Mouse (Mus musculus) left cerebral cortex, adult 6 months (tissue): Measurements from ENCODE around the gene Vps72. TPM values are rescaled to one million over a fixed set of nuclear protein-coding genes. Genes with fewer than 3 reads are reported as not detected.

Experiments used
- long read RNA-seq, 2 experiments: library from polyadenylated mRNA; unstranded; transcript quantifications; one replicate each; pipeline ENCODE4 v2.0.0; 2019 to 2020
- polyA plus RNA-seq: library from polyadenylated mRNA; unstranded; fragments of <200 nt; fragmentation: Nextera tagmentation; gene quantifications from 2 replicates; pipeline ENCODE4 v1.2.3, GENCODE M21; 2021

Vps72 gene
- 42.8 and 51.5 TPM in 2 replicates for polyA plus RNA-seq
- long read RNA-seq, experiment 1, transcript Vps72-201 (6 exons, 1,456 nt) = major isoform, 83 of 90 reads
- long read RNA-seq, experiment 1, partial matches to known transcripts = 5 of 90 reads
- long read RNA-seq, experiment 1, other reads (novel, unspliced or antisense) = 2 of 90 reads
- long read RNA-seq, experiment 2, transcript Vps72-201 (6 exons, 1,456 nt) = major isoform, 40 of 51 reads
- long read RNA-seq, experiment 2, partial matches to known transcripts = 8 of 51 reads
- long read RNA-seq, experiment 2, other reads (novel, unspliced or antisense) = 3 of 51 reads

DNA sequence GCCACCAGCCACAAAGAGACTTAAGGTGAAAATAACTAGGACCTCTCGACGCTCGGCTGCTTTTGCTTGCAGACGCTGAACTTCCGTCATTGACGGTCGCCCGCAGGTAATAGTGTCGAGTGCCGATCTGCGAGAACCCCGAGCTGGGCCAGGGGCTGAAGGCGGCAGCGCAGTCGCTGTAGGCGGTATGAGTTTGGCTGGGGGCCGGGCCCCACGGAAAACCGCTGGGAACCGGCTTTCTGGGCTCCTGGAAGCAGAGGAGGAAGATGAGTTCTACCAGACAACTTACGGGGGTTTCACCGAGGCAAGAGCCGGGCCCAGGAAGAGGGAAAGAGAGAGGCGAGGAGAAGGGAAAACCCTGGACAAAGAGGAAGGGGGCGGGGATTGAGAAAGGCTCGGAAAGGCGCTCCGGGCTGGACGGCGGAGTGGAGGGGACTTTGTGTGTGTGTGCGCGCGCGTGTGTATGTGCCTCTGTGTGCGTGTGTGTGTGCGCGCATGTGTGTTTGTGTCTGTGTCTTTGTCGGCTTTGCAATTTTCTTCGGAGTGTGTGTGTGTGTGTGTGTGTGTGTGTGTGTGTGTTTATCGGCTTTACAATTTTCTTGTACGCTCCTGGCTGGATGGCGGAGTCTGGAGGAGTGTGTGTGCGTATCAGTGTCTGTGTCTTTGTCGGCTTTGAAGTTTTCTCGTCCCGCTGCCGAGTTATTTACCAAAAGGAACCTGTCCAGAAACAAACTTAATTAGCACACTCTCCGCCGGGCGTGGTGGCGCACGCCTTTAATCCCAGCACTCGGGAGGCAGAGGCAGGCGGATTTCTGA, at the start of gene Vps72:
Gene Vps72 (plus strand): TSS at position 112 of the 816 bp plus-strand sequence.

DNA sequence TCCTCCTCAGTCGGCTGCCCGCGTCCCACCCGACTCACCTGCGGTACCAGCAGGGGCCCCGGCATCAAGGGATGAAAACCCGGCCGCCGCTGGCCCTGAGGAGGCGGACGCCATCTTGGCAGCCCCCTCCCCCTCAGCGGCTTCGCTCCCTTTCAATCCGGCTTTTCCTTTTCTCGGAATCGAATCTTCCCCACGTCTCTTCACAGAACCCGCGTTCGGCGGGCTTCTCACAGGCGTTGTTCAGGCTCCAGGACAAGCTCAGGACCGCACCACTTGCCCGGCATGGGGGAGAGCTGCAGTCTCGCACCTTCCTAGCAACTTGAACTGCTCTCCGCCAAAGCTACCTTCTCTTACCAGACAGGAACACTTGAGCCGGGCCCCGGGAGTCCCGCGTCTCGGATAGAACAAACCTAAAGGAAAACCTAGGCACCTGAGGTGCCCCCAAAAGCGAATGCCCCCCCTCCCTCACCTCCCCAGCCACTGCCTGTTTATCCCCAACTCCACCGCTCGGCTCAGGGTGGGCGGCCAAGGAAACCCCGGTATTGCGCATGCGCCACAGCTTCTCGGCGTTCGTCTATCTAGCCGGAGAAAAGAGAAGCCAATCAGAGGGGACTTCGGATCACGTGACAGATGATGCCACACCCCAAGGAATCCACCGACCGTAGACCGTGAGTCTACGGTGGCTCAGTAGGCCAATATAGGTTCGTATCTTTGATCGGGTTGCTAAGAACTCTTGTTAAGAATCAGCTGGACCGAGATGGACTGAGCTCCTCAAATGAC, 4.3 kb upstream of the Vps72 start, which contains the start of gene Pip5k1a:
Gene Pip5k1a (minus strand): TSS at position 593 of the 780 bp plus-strand sequence.

DNA sequence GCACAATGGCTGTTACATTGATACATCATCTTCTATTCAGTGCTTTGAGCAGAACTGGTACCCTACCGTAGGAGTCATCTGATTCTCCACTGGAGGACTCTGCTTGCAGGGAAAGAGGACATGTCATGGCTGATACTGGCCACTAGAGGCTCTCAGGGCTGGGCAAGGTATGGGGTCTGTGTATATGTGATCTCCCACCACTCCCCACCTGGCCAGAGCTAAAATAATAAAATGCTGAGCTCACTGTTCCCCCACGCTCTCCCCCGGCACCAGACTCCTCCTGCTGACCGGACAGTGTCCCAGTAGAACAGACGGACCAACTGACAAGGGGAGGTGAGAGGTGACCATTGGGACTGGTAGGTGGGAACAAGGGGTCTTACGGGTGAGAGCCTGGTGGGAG, 13.4 kb downstream of the Vps72 start, which contains the start of gene Tmod4:
Gene Tmod4 (plus strand): TSS at position 231 of the 400 bp plus-strand sequence.

DNA sequence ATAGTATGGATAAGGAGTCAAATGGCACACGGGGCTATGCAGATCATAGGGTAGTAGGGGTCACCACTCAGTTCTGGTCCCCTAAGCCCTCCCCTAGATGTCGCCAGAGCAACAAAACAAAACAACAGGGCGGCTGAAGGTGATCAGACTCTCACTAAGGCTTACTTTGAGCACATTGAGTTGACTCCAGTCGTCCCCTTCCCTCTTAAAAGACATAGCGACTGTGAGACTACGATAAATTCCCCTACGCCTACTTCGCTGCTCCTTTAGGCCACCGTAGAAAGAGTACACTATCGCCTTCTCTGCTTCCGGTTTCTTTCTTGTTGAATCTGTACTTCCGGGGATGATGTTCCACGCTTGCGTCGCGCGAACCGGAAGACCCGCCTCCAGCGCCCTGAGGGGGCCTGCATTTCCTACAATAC, 22.9 kb downstream of the Vps72 start, which contains the start of the genes Scnm1 and Lysmd1:
Gene Scnm1 (minus strand): TSS at position 332 of the 422 bp plus-strand sequence.
Gene Lysmd1 (plus strand): TSS at position 409 of the 422 bp plus-strand sequence.

DNA sequence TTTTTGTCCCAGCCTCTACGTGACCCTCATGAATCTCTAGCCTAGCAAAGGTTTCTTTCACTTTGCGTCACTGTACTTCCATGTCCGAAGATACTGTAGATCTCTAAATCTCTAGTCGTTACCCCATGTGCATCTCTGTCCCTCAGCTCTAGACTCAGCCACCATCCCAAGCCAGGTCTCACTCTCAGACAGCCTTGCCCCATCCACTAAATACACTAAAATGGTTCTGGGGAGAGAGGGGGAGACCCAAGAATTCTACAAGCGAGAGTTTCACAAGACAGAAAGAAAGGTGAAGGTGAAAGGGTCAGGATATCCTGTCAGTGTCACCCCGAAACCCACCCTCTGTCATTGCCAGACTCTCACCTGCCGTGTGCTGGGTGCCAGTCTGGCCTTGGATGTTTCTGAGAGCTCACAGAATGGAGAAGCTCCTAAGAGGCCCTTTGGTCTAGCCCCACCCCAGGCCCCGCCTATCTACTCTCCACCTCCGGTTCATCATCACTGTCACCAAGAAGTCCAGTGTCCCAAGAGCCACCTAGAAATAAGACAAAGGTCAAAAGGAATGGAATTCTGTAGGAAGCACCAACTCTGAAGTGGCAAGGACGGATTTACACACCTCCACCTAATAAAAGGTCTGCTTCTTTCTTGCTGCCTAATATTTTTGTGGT, 31.3 kb downstream of the Vps72 start, which contains the start of gene Tnfaip8l2:
Gene Tnfaip8l2 (minus strand): TSS at position 409 of the 665 bp plus-strand sequence.

DNA sequence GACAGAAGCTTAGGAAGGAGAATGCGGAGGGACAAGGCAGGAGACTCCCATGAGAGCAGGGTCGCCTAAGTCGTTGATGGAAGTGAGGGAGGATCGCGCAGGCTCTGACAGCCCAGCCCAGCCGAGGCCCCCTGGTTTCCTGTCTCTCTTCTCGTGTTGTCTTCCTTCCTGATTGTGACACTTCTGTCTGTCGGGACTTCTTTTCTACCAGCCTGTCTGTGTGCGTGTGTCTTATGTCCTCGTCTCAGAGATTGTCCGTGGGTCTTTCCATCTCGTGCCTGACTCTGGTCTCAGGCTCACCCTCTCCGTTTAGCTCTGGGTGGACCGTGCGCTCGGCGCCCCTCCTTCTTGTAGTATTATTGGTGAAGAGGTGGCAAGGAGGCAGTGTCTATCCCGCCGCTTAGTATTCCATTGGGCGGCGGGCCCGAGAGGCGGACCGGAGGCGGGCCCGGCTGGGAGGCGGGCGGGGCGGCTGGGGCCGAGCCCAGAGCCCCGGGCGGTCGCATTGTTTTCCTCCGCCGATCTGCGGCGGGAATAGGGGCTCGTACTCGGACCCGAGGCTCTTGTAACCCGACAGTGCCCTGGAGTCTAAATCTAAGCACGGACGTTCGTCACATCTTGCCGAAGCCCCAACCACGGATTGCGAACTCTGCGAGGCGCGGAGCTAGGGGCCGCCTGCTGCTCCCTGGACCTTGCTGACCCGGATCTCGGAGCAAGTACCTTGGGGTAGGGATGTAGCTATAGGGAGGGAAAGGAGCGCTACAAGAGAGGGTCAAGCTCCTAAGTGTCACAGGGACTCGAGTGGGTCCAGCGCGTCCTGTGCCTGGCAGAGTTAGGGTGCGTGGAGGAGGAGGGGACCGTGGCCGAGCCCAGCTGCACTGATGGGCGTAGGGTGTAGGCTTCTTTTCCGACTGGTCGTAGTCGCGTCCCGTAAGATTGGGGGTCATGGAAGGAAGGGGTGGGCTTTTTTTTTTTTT, 49.5 kb downstream of the Vps72 start, which contains the start of gene Sema6c:
Gene Sema6c (plus strand): TSS at position 471 of the 977 bp plus-strand sequence.

Other genes starting within 250 kb of the Vps72 start
- gene Psmb4, start 224.1 kb upstream of the Vps72 start, polyA plus RNA-seq = 171 and 200 TPM in 2 replicates
- 28.8 and 31.0 TPM in 2 replicates for gene Selenbp1, start 178.0 kb upstream of the Vps72 start, polyA plus RNA-seq
- gene Rfx5, start 156.9 kb upstream of the Vps72 start, polyA plus RNA-seq = 1.3 and 3.1 TPM in 2 replicates
- gene Pi4kb, start 136.3 kb upstream of the Vps72 start, polyA plus RNA-seq = 9.5 and 10.9 TPM in 2 replicates
- 4.1 and 7.6 TPM in 2 replicates for gene Zfp687, start 95.6 kb upstream of the Vps72 start, polyA plus RNA-seq
- gene Psmd4, start 68.4 kb upstream of the Vps72 start, polyA plus RNA-seq = 194 and 247 TPM in 2 replicates
- 7.9 and 12.4 TPM in 2 replicates for gene Pip5k1a, start 4.1 kb upstream of the Vps72 start, polyA plus RNA-seq
- 0.14 and 0.18 TPM in 2 replicates for gene Tmod4, start 13.5 kb downstream of the Vps72 start, polyA plus RNA-seq
- gene Scnm1, start 23.0 kb downstream of the Vps72 start, polyA plus RNA-seq = 63.0 and 67.8 TPM in 2 replicates
- 11.0 and 11.8 TPM in 2 replicates for gene Lysmd1, start 23.1 kb downstream of the Vps72 start, polyA plus RNA-seq
- gene Tnfaip8l2, start 31.3 kb downstream of the Vps72 start, polyA plus RNA-seq = 2.5 and 3.2 TPM in 2 replicates
- 1.2 and 5.5 TPM in 2 replicates for gene Sema6c, start 49.4 kb downstream of the Vps72 start, polyA plus RNA-seq
- gene Gabpb2, start 106.9 kb downstream of the Vps72 start, polyA plus RNA-seq = 0.60 TPM in 2 replicates
- gene Cdc42se1, start 117.7 kb downstream of the Vps72 start, polyA plus RNA-seq = 58.2 and 71.3 TPM in 2 replicates
- 282 and 287 TPM in 2 replicates for gene Mllt11, start 121.1 kb downstream of the Vps72 start, polyA plus RNA-seq
- 0.13 and 0.21 TPM in 2 replicates for gene Gm128, start 130.6 kb downstream of the Vps72 start, polyA plus RNA-seq
- not detected in 2 replicates for gene Bnipl, start 140.2 kb downstream of the Vps72 start, polyA plus RNA-seq
- 16.3 and 19.4 TPM in 2 replicates for gene Mindy1, start 170.3 kb downstream of the Vps72 start, polyA plus RNA-seq
- gene Prune1, start 171.1 kb downstream of the Vps72 start, polyA plus RNA-seq = 13.7 and 17.6 TPM in 2 replicates
- gene Anxa9, start 196.2 kb downstream of the Vps72 start, polyA plus RNA-seq = 0.15 and 0.21 TPM in 2 replicates
- 37.2 and 43.9 TPM in 2 replicates for gene Cers2, start 203.8 kb downstream of the Vps72 start, polyA plus RNA-seq
- 7.5 and 9.8 TPM in 2 replicates for gene Setdb1, start 246.2 kb downstream of the Vps72 start, polyA plus RNA-seq